Mouse (Mus musculus) ZHBTc4 (cell line): ENCODE data around the gene Slc39a11.

Experiments
- DNase-seq: peaks from one replicate; pipeline ENCODE4 v3.0.0-alpha.2; 2011; ENCODE audit warnings: low read depth, low spot score

Gene Slc39a11

DNA sequence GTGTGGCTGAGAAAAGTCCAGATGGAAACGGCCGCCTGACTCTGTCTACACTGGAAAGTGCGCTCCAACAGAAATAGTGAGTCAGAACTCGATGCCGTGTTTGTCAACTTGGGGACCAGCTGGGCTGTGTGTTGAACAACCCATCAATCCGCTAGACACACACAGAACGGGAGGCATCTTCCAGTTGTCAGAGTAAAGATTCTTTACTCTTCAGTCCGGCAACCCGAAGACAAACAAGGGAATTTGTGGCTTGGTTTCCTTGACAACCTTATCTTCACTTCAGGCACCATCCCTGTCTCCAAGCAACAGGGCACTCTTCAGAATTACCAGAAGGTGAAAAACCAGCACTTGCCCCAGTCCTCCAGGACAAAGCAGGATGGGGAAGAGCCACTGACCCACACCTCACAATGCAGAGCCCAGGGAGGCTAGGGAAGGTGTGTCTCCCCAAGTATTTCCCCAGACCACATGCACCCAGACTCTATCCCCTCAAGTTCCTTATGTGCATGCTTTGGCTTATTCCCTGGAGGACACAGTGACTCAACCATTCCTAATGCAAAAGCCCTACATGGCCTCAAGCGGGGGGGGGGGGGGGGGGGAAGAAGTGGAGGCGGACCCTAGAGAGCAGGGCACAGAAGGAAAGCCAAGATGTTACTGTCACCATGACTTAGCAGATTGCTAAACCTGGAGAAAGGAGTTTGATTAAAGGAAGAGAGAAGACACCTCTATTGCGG lies 297.6 kb downstream of the Slc39a11 start:
- DNase-seq, result no peak

GRCm38 (mm10) chr11:113350583-113350982 lies 299.3 kb downstream of the Slc39a11 start:
- peak; percentile 60 for DNase-seq

- no peak for DNase-seq
Observed at GRCm38 (mm10) chr11:113346895-113347514, 302.9 kb downstream of the Slc39a11 start.

DNA sequence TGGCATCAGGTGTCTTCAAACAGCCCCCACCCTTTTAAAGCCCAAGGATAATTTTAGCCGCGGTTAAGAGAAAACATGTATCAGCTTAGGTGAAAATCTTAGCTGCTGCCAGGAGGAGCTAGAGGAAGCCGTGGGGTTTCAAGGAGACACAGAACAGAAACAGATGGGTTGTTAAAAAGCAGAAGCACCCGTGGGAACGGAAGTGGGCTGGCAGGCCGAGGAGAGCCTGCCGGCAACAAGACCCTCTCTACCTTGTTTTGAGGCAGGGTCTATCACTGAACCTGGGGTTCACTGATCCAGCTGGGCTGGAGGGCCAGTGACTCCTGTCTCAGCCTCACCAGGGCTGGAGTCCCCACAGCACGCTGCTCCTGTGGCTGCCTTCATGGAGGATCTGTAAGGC lies 310.1 kb downstream of the Slc39a11 start:
- no peak for DNase-seq

DNA sequence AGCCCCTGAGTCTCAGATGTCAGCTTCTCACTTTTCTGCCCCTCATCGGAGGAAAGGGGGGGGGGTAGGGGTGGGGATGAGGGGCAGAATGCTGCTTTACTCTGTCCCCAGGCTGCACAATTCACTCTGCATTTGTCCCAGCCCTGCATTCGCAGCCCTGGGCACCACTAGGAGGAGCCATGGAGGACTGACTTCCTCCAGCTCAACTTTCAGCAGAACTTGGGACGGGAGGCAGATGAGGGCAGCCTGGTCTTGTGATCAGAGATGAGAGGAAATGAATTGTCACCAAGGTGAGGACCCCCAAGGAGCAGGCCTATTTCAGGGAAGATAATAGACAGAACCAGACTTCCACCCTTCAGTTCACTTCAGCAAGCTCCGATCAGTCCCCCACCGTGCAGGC lies 311.3 kb downstream of the Slc39a11 start:
- DNase-seq, result no peak

DNA sequence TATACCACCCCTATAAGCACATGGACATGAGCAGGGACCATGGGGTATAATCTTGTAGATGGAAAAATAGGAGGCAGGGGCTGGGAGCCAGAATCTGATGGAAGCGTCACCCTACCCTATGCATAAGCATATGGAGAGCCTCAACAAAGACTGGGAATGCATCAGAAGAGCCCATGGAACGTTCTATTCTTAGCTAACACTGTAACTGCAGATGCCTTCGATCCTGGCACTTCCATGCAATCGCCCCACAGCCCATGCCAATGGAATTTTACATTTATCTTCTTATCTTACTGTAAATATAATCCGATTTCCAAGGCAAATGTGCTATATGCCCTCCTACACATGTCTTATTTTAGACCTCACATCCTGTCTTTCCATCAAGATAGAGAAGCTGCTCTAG lies 314.2 kb downstream of the Slc39a11 start:
- no peak for DNase-seq

- DNase-seq, result no peak
Observed at GRCm38 (mm10) chr11:113334444-113334881, 315.4 kb downstream of the Slc39a11 start.

DNA sequence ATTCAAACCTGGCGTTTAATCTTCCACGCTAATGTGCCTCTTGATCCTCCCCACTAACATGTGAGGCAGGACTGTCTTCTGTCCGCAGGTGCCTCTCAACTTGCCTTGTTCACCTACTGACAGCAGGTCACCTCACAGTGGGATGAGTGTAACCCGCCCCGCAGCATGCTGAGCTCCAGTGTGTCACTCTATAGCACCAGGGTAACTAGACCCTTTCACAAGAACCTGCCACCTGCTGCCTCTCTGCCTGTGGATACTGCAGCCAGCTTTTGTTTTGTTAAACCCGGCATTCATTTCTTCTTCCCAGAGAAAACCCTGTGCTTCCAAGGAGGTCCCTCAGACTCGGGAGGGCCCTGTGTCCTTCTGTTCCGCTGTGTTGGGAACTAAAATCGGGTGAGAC lies 316.3 kb downstream of the Slc39a11 start:
- DNase-seq, result peak; percentile 43

DNA sequence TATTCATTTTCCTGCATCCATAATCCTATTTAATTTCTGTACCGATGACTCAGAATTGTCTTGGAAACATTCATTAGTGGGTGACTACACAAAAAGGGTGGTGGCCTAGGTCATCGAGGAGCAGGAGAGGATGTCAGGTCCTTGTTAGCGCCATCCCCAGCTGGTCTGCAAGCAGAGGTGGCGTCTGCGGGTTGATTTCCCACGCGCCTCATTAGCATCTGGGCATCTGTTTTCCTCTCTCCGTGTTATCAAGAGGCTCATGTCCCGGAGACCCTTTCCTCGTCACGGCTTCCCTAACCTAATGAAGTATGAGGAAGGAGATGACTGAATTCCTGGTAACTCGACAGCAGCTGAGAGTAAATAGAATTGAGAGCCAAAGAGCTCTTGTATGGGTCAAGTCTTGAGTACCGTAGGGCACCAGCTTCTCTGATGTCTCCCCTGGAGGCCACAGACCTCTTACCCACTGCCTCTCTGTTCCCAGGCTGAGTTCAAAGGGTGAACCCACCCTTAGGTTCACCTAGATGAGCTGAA lies 319.8 kb downstream of the Slc39a11 start:
- no peak for DNase-seq

GRCm38 (mm10) chr11:113327499-113328062 lies 322.3 kb downstream of the Slc39a11 start:
- no peak for DNase-seq

DNA sequence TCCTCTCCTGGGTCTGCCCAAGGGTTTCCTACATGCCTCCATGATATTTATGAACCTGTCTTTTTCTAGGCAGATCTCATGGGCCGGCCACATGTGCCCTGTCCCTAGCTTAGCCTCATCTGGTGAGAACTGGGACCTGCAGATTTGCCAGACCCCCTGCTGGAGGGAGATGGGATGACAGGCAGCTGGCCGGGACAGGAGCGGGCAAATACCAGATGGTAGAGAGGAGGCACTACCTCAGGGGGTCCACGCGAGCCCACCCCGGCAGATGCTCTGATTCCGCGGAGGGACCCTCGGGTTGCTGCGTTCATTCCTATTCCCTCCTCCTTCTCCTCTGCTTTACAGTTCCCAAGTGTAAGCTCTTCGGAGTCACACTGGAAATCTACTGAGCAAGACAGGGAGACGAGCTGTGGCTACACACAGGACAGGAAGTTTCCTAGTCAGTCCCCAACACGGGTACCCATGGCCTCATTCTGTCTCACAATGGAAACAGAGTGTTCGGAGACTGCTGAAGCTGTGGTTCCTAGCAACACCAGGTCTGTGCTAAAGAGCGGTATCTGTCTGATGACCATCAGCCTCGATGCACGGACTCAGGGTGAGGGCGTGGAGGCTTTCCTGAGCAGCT lies 323.4 kb downstream of the Slc39a11 start:
- peak; percentile 78 for DNase-seq

DNA sequence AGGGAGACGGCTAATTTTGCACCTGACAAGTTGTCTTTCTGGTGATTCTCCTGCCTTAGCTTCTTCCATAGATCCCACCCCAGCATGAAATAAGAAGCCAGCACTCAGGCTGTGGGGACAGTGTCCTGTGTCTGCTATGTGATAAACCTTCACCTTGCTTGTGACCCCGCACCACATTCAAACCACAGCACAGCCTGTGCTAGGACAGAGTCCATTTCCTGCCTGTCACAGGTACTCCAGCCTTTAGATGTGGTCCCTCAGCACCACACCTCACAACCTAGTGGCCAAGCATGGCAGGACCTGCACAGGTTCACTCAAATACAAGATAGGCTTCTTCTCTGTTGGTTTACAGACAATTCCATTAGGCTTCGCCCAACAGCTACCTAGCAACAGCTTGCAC lies 328.3 kb downstream of the Slc39a11 start:
- DNase-seq, result no peak

GRCm38 (mm10) chr11:113309265-113309951 lies 340.5 kb downstream of the Slc39a11 start:
- no peak for DNase-seq

GRCm38 (mm10) chr11:113308256-113308941 lies 341.5 kb downstream of the Slc39a11 start:
- DNase-seq, result no peak

GRCm38 (mm10) chr11:113303204-113303603 lies 346.7 kb downstream of the Slc39a11 start:
- DNase-seq, result no peak

GRCm38 (mm10) chr11:113299492-113299891 lies 350.4 kb downstream of the Slc39a11 start:
- DNase-seq, result peak; percentile 46

DNA sequence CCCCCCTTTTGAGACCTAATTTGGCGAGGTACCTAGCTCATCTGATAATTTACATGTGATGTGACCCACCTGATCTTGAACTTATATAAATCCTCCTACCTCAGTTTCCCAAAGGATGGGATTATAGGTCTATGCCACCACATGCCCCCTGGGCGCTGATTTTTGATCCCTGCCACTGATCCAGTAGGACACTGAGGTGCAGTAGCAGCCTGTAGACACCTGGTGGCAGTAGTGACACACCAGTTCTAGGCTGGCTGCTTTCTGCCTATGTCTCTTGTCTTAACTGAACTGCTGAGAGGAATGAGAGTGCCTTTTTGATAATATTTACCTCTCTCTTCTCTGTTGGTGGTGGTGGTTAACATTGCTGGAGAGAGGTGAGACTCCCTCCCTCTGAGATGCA lies 352.1 kb downstream of the Slc39a11 start:
- peak; percentile 76 for DNase-seq

DNA sequence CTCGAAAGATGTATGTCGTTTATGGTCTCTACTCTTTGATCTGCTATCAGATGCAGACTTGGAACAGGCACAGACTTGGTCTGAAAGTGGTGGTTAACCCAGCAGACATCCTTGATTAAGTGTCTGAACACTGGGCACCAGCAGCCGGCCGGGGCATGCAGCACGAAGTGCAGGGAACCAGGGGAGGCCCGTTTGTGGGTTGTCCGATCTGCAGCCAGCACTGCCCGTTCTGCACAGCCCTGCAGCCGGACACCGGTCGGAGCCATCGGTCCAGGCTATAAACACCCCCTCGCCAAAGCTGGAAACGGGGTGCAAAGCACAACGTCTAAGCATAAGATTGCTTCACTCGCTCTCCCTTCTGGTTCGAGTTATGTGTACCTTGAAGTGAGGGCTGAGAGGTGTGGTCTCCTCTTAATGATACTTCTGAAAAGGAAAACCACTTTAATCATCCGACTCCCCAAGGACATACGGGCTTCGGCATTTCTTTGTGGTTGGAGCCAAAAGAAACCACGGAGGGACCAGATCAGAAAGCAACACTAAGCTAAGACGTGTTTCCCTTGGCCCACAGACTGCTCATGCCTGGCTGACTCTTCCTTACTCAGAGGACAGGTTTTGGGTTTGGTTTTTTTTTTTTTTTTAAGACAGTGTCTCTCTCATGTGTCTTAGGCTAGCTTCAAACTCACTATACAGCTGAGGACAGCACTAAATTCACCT lies 352.8 kb downstream of the Slc39a11 start:
- DNase-seq, result no peak

- DNase-seq, result peak; percentile 83
Observed at GRCm38 (mm10) chr11:113296162-113296561, 353.7 kb downstream of the Slc39a11 start.

- no peak for DNase-seq
Observed at GRCm38 (mm10) chr11:113294518-113294917, 355.4 kb downstream of the Slc39a11 start.
